Mouse (Mus musculus): ENCODE results near the gene Gm29133.

DNA sequence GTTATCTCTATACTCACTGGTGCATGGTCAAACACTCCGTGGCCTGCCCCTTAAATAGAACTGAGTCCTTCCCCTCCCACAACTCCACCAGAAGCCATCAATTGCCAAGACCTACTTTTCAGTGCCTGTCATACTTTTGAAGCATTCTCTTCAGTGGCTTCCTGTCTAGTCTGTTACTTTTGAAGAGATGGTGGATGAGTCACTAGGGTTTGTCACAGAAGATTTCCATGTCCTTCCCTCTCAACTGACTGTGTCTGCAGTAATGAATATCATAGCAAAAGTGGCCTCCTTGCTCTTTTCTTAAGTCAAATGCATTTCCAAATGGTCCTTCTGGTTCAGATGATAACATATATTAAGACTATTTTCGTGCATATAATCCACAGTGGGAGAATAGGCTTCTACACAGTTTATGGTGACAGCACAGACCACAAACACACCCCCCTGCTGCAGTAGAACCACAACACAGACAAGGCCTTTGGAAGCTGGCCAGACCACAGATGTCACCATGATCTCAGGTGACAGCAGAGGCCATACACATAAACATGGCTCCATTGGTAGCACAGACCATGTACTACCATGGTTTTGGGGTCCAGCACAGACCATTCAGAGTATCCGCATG, 16.9 kb upstream of the Gm29133 start:
- TF ChIP-seq CTCF (IDR thresholded peaks at IDR 0.05; ENCODE audit: borderline replicate concordance, control insufficient read depth, extremely low read depth, insufficient read depth, low read length, poor library complexity) (no peak), POLR2A (IDR thresholded peaks at IDR 0.05; ENCODE audit: control insufficient read depth, extremely low read depth, insufficient read depth, low read length, poor library complexity) (no peak)

Data from thymus, adult 2 months (tissue).